Mouse (Mus musculus) liver, adult 2 months (tissue): ENCODE results near the gene Tff2.

ENCODE experiments used
- CTCF ChIP-seq: fragments of 200-500 bp; IDR thresholded peaks from 2 replicates; pipeline ENCODE4 v1.5.1; 2011; ENCODE audit warnings: low read depth, low read length, control low read depth
- POLR2A ChIP-seq: fragments of 200-500 bp; IDR thresholded peaks from 2 replicates; pipeline ENCODE4 v1.6.1; 2011; ENCODE audit warnings: low read length, control low read depth; ENCODE audit not compliant: insufficient read depth; ENCODE audit errors: extremely low read depth

GRCm38 (mm10) chr17:31193360-31193759 lies 49.3 kb upstream of the Tff2 start:
- TF ChIP-seq CTCF: no peak
- TF ChIP-seq POLR2A: no peak
